Mouse (Mus musculus) megakaryocyte-erythroid progenitor cell, adult 5-6 weeks (primary cell): ENCODE data around the gene Mrps2. TPM values are rescaled to one million over a fixed set of nuclear protein-coding genes. Genes with fewer than 3 reads are reported as not detected.

Experiments used
- ATAC-seq: replicated peaks from 2 replicates; pipeline ENCODE4 v1.8.0; 2016; ENCODE audit warnings: mild to moderate bottlenecking, inconsistent platforms; ENCODE audit not compliant: severe bottlenecking, poor library complexity, low FRiP score, low TSS enrichment
- total RNA-seq, 2 experiments: library from RNA; stranded (forward) in 1 of 2; stranded (reverse) in 1 of 2; fragments of 200-1000, 215-1000 nt in 1 of 2; fragments of >200 nt in 1 of 2; fragmentation: Nextera tagmentation in 1 of 2; gene quantifications; 2 replicates each; pipeline ENCODE4 v1.2.3; 2014 to 2017

Gene Mrps2
- total RNA-seq (2014; fragmentation: Nextera tagmentation) (48.2 and 49.4 TPM in 2 replicates), total RNA-seq (2017) (35.3 and 37.8 TPM in 2 replicates)

DNA sequence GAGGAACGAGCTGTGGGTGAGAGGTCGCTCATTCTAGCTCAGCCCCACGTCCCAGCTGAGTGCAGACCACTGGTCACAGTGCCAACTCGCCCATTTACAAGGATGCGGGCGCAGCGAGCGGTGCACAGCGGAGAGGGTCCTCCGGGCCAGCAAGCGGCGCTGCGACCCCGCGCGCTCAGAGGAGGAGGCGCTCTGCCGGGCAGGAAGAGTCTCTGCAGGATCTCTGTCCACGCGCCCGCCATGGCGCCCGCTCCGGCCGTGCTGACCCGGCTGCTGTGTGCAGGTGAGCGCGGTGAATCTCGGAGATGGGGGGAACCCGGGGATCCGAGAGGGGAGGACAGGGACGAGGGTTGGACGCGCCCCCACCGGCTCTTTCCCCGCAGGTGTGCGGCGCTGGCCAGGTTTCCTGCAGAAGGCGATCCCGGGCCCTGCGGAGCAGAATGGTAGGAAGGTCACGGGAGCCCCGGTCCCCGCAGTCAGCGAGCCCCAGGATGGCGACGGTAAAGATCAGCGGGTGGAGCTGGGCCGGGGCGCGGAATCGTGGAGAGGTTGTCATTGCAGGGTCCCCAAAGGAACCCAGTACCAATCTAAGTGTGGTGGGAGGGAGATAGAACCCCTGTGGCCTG is at the start of gene Mrps2:
Gene Mrps2, plus strand, starts transcription at position 207 of the 626 bp plus-strand sequence.
- peak; percentile 91 for ATAC-seq

DNA sequence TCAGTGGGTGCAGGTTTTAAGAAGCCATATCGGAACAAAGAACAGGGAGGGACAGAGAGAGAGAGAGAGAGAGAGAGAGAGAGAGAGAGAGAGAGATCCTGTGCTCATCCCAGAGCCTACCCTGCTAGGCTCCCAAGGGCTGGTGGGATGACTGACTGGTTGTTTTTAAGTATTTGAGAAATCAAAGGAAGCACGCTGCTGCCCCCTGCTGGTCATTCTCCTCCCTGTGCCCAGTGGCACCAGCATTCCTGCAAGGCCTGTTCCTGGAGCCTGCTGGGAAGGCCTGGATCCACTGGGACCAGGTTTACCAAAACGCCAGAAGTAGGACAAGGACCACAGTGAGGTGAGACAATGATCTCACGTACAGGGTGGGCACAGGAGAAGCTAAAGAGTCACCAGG is 48.0 kb upstream of the Mrps2 start:
- ATAC-seq = no peak

DNA sequence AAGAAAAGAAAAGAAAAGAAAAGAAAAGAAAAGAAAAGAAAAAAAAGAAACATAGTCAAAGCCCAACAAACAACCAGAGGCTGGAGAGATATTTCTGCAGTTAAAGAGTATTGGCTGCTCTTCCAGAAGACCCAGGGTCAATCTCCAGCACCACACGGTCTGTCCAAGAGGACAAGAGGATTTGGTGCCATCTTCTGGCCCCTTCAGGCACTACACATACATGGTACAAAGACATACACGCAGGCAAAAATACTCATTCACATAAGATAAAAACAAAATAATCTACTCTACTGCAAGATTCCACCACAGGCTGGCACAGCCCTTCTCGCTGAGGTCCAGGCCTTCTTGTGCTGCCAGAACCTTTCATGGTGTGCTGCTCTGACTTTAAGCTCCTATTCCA is 44.7 kb upstream of the Mrps2 start:
- peak; percentile 52; the same call in 1 of the 2 replicates for ATAC-seq

DNA sequence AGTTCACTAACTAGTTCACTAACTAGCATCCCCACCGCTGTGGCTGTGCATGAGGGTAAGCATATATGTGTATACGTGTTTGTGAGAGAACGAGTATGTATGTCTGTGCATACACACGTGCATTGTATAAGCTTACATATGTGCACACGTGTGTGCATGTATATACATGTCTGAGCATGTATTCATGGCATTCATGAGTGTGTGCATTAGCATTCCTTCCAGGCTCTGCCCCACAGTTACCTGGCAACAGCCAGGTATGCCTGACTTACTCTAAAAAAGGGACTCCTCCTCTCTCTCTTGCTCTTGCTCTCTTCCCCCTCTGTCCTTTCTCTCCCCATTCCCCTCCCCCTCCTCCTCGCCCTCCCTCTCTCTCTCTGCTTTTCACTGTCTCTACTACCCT is 40.6 kb upstream of the Mrps2 start:
- no peak for ATAC-seq

DNA sequence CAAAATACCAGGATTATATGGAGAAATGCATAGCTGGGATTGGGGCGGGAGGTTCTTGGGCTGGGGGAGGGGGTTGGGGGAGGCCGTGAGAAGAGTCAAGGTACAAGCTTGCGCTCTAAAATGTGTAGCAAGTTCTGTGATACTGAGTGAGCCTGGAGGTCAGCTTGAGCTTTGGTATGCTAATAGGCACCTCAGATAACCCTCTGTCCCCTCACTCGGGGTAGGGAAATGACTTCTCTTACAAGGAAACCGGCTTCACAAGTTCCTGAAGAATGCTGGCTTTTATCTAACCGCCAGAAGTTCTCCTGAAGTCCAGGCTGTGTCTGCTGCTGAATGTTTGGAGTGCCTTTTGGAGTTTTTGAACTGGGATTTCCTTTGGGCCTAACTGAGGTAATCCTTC is 37.0 kb upstream of the Mrps2 start:
- no peak for ATAC-seq

DNA sequence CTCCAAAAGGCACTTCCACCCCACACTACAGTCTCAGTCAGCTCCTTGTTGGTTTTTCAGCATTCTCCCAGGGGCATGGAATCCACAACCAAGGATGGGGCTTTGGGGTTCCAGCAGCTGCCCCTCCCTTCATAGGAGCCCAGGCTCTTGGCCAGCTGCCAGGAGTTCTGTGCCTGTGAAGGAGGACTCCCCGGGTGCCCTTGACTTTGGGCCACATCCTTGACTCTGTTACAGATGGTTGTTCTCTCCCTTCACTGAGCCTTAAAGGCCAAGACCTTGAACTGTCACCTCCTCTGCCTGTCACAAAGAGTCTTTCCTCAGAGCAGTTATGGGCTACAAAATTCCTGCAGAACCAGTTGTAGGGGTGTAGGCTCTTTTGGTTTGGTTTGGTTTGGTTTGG is 35.1 kb upstream of the Mrps2 start:
- ATAC-seq = no peak

DNA sequence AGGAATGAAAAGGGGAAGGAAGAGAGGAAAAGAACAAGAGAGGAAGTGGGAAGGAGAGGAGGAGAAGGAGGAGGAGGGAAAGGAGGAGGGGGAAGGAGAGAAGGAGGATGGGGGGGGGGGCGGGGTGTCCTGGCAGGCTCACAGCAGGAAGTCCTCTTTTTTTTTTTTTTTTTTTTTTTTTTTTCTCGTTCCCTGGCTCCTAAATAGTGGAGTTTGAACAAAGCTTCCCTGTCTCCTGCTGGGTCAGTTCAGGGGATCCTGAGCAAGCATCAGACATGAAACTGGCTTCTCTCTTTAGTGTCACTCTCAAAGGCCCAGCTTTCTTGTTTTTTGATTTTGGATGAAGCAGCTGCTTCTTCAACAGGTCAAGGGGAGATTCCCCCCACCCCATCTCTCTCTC is 34.4 kb upstream of the Mrps2 start:
- no peak for ATAC-seq

DNA sequence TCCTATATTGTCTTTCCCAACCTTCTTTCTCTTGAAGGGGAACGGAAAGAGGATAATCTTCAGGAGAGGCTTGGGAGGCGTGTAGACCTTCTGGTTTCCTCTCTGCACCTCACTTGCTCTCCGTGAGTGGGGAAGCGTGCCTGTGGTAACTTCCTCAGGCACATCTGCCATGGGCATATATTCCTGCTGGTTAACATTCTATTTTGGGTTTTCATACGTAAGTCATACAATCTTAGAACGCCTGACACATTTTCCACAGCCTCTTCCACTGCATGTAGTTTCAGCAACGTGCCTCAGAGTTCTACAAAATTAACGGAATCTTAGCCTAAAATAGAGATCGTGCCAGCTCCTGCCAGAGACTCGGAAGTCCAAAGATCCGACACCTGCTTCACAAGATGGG is 32.5 kb upstream of the Mrps2 start:
- no peak for ATAC-seq

DNA sequence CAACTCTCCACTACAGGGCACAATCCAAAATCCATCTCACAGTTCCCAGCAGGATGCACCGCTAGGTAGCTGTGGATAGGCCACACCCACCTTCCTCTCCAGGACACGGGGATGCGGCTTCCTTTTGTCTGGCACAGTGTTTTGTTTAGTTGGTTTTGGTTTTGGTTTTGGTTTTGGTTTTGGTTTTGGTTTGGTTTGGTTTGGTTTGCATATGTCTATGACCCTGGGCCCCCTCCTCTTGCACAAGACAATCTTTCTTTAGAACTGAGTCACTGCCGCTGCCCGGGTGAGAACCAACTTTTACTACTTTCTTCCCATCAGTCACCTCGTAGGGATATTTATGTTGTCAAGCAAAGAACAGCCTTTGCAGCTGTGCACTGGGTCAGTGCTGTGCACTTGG is 27.0 kb upstream of the Mrps2 start:
- ATAC-seq = no peak

DNA sequence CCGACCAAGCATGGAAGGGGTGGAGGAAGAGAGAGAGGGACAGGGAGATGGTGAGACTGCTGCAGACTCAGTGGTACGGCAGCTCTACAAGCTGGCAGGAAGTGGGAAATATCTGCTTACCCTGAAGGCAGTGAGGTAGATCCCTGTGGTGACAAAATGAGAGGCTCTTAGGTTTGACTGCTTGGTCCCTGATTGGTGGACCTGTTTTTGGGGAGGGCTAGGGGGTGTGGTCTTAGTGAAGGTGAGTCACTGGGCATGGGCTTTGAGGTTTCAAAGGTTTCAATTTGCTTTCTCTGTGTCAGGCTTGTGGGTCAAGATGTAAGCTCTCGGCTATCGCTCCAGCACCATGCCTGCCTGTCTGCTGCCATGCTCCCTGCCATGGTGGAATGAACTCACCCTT is 22.8 kb upstream of the Mrps2 start:
- no peak for ATAC-seq

DNA sequence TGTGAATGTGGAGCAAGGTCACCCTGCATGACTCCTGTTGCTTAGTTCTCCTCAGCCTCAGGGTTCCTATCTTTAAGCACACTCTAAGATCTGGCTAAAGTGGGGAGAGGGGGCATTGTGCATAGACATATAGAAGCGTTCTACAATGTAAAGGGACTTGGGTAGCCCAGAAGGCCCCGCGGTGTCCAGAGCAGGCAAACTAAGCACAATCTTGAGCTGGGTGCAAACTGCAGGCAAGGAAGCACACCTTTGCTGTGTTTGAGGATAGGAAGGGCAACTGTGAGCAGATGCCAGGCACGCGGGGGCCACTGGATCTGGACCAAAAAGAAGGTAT is 21.7 kb upstream of the Mrps2 start:
- no peak for ATAC-seq

DNA sequence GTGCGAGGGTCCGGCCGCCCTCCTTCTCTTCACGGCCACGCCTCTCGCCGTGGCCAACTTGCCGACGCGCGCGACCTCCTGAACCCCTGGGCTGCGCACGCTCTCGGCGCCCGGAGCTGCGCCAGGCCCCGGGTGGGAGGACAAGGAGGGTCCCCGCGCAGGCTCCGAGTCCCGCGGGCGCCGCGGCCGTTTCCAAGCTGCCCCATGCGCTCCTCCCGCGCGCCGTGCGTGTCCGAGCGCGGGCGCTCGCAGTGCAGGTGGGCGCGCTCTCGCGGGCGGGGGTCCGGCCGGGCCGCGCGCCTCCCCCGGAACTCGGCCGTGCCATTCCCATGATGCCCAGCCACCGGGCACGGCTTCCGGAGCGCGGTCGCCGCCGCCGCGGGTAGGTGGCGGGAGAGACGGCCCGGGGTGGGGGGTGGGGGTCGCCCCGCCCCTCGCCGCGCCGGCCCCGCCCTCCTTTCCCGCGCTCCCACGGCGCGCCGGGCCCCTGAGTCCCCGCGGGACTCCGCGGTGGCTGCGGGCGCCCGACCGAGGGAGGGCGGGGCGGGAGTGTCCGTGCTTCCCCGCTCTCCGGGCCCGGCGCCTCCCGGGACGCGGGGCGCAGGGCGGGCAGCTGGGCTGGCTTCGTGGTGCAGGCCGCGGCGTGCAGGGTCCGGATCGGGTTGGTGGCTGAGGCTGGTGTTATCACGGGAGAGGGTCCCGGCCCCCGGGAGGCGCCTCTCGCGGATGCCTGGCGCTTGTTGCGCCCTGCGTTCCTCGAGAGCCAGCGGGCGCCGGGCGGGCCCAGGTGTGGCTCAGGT is 21.2 kb upstream of the Mrps2 start, which contains the start of gene Ppp1r26:
Gene Ppp1r26, plus strand, starts transcription at position 286 of the 800 bp plus-strand sequence.
- no peak for ATAC-seq

DNA sequence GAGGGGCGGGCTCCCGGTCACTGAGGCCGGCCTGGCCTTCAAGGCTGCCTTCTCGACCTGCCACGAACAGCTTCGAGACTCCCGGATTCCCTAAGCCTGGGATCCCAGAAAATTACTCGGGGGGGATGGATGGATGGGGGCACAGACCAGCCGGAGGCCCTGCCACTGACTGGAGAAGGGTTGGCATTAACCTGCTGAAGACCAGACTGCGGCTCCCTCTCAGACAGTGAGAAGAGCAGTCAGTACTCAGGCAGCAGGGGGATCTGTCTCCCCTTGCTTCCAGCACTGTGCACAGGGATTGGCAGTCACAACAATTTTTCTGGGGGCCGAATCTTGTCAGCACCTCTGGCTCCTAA is 20.6 kb upstream of the Mrps2 start:
- no peak for ATAC-seq

DNA sequence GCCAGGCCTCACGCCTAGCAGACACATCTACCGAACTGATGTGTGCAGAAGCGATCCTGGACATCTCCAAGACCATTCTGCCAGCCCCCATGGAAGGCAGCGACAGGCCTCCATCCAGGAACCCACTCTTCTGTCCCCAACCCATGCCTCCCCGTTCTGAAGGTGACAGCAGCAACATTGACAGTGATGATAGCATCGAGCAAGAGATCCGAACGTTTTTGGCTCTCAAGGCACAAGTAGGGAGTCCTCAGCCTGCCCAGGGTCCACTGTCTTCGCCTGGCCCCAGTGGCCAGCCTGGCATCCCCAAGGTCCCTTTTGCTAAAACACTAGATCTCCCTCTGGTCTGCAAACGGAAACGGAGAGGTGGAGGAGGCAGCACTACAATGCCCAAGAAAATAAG is 16.2 kb upstream of the Mrps2 start:
- no peak for ATAC-seq

DNA sequence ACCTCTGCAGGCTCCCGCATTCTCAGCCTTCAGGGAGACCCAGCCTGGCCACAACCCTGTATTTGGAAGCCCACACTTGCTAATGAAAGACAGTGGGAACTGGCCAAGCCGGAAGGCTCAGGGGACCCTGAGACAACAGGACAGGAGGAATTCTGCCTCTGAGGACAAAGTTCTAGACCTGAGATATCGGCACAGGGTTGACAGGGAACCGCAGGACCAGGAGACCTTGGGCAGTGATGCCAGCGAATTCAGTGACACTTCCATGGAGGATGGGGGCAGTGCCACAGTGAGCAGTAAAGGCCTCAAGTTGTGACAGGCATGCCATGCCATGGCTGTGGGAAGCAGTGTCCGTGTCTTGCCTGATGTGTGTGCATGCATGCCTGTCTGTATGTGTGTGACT is 14.3 kb upstream of the Mrps2 start:
- no peak for ATAC-seq

DNA sequence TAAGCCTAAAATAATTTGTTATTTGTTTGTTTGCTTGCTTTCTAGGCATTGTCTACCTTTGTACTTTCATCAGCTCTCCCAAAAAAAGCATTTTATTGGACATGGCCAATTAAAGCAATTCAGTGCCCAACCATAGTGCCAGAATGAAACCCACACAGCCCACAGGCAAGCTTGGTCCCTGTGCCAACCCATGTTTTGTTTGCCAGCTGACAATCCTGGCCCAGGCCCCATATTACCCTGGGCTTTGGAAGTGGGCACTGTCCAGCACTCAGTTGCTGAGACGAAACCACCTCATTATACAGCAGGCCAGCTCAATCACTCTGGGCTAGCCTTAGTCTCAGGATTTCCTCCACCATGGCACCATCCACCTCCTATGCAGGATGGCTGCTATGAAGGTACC is 11.2 kb upstream of the Mrps2 start:
- ATAC-seq = no peak

DNA sequence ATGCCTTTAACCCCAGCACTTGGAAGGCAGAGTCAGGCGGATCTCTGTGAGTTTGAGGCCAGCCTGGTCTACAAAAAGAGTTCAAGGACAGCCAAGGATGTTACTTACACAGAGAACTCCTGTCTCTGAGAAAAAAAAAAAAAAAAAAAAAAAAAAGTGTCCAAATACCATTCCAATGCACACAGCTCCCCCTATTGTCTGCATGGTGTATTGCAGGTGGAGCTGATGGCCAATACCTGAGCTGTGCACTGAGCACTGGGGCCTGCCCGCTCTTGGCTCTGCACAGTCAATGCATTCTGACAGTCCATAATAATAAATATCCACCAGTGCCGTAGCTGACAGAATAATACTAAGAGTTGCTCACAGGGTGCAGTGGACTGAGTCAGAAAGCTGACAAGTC is 3.9 kb upstream of the Mrps2 start:
- ATAC-seq = no peak

DNA sequence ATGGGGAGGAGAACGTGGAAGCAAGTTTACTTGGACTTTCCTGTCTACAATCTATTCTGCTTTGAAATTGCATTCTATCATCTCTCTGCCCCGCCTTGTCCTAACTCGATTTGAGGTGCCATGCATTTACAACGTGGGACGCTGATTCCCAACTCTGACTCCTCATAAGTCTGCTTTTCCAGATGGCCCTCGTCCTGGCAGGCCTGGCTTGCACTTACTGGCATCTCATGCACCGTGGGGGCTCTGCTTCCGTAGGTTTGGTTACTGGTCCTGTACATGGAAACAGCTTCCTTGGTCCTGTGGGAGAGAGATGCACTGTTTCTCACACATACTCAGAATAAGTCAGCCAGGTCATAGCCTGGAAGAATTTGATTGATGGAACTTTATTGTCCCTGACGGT is 2.9 kb upstream of the Mrps2 start:
- no peak for ATAC-seq

DNA sequence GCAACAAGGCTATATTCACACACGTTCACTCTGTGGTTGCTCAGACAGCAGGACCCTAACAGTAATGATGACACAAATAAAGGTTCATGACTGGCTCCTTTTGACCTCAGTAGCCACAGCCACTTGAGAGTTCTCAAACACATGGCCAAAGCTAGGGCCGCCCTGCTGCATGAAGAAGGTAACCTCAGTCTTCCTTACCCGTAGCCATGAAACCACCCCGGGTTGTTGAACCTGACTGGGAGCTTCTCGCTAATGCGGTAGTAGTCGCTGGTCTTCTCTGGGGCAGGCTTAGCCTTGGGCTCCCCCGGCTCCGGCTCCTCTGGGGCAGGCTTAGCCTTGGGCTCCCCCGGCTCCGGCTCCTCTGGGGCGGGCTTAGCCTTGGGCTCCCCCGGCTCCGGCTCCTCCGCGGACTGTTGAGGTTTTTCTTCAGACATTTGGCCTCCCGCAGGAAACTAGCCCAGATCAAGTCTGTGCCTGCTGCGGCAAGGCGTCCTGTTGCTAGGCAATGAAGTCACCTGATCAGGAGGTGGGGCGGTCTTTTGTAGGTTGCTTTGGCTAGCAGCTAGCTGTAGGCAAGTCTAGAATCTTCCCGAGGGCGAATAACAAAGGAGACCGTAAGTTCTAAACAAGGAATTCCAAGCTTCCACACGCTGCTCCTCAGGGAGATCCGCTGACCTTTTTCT is 1.9 kb upstream of the Mrps2 start, which contains the start of gene 1700007K13Rik:
Gene 1700007K13Rik, minus strand, starts transcription at position 497 of the 683 bp plus-strand sequence.
- ATAC-seq = peak; percentile 45; the same call in 1 of the 2 replicates

DNA sequence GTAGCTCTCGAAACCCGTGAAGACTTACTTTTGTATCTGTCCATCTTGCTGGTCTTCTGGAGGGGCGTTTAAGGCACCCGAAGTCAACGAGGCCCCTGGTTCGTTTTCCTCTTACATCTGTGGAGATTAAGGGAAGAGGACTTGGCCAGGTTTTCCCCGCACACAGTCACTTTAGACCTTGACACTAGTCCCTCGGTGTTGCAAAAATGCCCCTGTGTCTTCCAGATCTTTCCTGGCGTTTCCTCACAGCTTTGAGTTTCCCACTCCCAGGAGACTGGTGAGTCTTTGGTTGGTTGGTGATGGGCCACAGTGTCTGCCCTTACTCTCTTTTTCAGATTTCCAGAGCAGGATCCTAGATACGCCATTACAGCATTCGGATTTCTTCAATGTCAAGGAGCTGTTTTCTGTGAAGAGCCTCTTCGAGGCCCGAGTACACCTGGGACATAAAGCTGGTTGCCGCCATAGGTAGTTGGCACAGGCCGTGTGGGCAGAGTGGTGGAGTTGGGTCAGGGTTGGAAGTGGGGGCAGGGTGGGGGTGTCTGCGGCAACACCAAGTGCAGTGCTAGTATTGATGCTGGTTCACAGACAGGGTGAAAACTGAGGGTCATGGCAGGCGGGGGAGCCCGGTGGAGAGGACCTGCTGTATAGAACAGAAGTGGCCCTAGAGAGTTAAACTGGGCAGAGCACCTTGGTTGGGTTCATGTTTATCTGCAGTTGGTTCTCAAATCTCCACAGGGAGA is 790 bp downstream of the Mrps2 start:
- ATAC-seq = no peak
